Mouse (Mus musculus): ENCODE data around the gene Usp25.

DNA sequence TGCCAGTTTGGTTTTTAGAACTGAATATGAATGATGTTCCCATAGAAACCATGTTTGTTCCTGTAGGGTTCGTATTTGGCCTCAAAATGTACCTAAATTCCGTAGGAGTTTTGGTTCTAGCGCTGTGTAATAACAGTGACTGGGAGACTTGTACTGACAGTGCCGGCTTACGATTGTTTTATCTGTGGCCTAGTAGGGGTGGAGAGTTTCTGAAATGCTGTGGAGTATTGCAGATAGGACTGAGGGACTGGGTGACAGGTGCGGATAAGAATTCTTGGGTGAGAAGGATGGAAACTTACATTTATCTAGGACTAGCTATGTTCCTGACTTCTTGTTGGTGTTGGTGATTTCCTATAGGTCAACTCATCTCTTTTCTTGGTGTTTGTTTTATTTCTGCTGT lies 13.4 kb downstream of the Usp25 start:
- TF ChIP-seq CTCF (IDR thresholded peaks at IDR 0.05; ENCODE audit: insufficient read depth, low read depth, low read length), result no peak
- TF ChIP-seq POLR2A (IDR thresholded peaks at IDR 0.05; ENCODE audit: insufficient read depth, low read depth, low read length), result no peak
